Mouse (Mus musculus) lung, adult 18-20 months (tissue): ENCODE measurements around the gene Selenoh.

Experiments used
- DNase-seq, 2 experiments: peaks; one replicate each; pipeline ENCODE4 v3.0.0; 2022; ENCODE audit warnings: mixed read lengths in 2 of 2

Selenoh gene

GRCm38 (mm10) chr2:84626366-84626975 is 44.1 kb downstream of the Selenoh start:
- no peak for DNase-seq

DNA sequence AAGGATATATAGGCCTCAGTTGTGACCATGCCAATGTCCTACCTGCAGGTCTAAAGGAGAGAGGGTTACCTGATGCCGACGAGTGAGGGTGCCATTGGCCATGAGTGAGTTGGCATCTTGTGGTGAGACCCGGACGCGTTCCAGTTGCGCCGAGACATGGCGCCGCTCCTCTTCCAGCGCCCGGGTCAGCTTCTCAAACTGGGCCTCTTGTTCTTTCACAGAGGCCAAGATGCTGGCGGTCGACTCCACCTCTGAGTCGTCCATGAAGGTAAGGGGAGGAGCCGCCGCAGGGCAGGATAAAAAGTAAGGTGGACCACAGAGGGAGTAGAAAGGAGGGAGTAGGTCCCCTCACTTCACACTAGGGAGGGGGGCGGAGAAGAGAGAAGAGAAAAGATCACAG is 46.4 kb downstream of the Selenoh start:
- no peak for DNase-seq

DNA sequence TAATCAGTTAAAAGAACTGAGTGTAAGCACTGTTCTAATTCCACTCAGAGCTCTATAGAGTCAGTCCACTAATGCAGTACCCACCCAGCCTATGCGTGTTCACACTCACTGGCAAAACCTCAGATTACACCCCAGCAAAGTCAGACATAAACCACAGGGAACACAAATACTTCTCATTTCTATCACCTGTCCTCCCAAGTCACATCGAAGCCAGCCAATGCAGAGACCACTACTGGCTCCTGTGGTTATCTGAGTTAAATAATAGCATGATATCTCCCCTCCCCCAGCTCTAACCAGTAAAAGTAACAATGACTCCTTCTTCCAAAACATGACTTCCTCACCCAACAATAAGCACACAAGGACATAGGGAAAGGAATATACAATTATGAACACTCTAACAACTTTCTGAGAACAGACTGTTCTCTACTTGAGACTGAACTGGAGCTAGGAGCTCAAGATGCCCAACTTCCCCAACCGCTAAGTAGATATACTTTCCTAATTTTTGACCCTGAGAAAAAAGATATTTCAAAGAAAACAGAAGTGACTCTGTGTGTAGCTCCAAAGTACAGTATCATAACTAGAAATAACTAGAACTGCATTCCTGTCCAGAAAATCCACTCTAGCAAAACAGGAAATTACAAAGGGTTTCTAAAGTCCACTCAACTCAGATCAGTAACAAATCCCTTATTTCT is 47.0 kb downstream of the Selenoh start:
- no peak for DNase-seq

DNA sequence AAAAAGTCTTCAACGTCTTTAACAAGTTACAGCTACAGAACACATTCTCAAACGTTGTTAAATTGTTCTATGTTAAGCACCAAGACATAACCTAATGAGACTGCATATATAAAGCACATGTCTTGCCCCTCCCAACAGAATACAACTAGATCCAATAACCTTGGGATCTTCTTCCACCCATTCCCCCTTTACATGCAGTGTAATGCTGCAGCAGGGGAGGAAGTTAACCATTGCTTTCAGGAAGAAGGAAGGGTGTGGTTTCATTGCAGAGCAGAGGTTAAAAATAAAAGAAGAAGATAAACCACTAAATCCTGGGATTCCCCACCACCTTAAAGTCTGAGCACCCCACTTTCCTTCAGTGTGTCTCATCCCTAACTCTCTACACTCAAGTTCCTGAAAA is 47.9 kb downstream of the Selenoh start:
- no peak for DNase-seq

- DNase-seq = no peak
Measured at GRCm38 (mm10) chr2:84619646-84620340, 50.8 kb downstream of the Selenoh start.
